In genomic region chr9:42932146-42932545, GRCm38 (mm10) we compare ENCODE assay signal across 27 mouse cellular contexts. TPM values are rescaled to one million over a fixed set of nuclear protein-coding genes. Genes with fewer than 3 reads are reported as not detected.
"Had no signal": no experiment of that assay in that cellular context is flagged by ENCODE, and none has a peak within 500 bp of the region (broad histone marks: within the 10 kb centered on the region; RNA-seq: fewer than 3 reads in every experiment).

No protein-coding gene starts in this region.

- H3K4me1 ChIP-seq: liver, embryonic 12.5 days; liver, embryonic 15.5 days; megakaryocyte, embryonic 14.5 days; midbrain, embryonic 13.5 days had no signal

- H3K36me3 ChIP-seq: limb, embryonic 10.5 days; limb, embryonic 13.5 days; liver, embryonic 12.5 days; liver, embryonic 15.5 days; lung, embryonic 15.5 days; midbrain, embryonic 10.5 days; midbrain, embryonic 13.5 days; neural tube, embryonic 13.5 days had no signal

- H3K9ac ChIP-seq: limb, embryonic 13.5 days; liver, embryonic 12.5 days; liver, embryonic 15.5 days; lung, embryonic 15.5 days; midbrain, embryonic 13.5 days; neural tube, embryonic 13.5 days had no signal

- H3K9me3 ChIP-seq: limb, embryonic 10.5 days; limb, embryonic 13.5 days; liver, embryonic 12.5 days; liver, embryonic 15.5 days; lung, embryonic 15.5 days; megakaryocyte, embryonic 14.5 days; midbrain, embryonic 10.5 days; midbrain, embryonic 13.5 days; neural tube, embryonic 13.5 days had no signal

- ATAC-seq: inflammation-experienced regulatory T-cells, adult 6 months; intestine, embryonic 16.5 days; liver, embryonic 12.5 days; midbrain, embryonic 13.5 days; midbrain, embryonic 16.5 days had no signal

- H3K27me3 ChIP-seq: lung, embryonic 15.5 days; midbrain, embryonic 13.5 days had no signal

- DNase-seq: layer of hippocampus, postnatal 36 days; liver; lung, adult 18-20 months; lung, postnatal 10 days; lung, postnatal 36 days; right cerebral cortex, adult 18-20 months; right cerebral cortex, postnatal 14 days; right cerebral cortex, postnatal 4 days; thymus, adult 2 months; thymus, postnatal 14 days; thymus, postnatal 4 days had no signal

- H3K4me3 ChIP-seq: left cerebral cortex, adult 2 months; limb, embryonic 10.5 days; limb, embryonic 13.5 days; liver, embryonic 12.5 days; liver, embryonic 15.5 days; lung, embryonic 15.5 days; megakaryocyte, embryonic 14.5 days; midbrain, embryonic 10.5 days; midbrain, embryonic 13.5 days; myocyte; neural tube, embryonic 13.5 days had no signal

- H3K4me2 ChIP-seq: limb, embryonic 13.5 days; liver, embryonic 12.5 days; liver, embryonic 15.5 days; lung, embryonic 15.5 days; midbrain, embryonic 13.5 days; neural tube, embryonic 13.5 days had no signal

- H3K27ac ChIP-seq: kidney, postnatal 0 days; left cerebral cortex, adult 2 months; limb, embryonic 10.5 days; limb, embryonic 13.5 days; liver, embryonic 12.5 days; liver, embryonic 15.5 days; lung, embryonic 15.5 days; midbrain, embryonic 10.5 days; midbrain, embryonic 13.5 days; neural tube, embryonic 13.5 days; stomach, postnatal 0 days had no signal

RNA-seq across cellular contexts. Expression of gene Grik4, which starts 12.1 kb away (rescaled TPM):
- polyA plus RNA-seq: myocyte had no signal
